Mouse (Mus musculus) ES-Bruce4 (cell line): ENCODE results near the gene Anapc15-ps. TPM values are rescaled to one million over a fixed set of nuclear protein-coding genes. Genes with fewer than 3 reads are reported as not detected.

Experiments
- H3K27ac ChIP-seq: 2 replicates; pipeline ENCODE4 v1.5.1; 2012; ENCODE audit warnings: low read length, inconsistent platforms; ENCODE audit not compliant: insufficient read depth
- H3K27me3 ChIP-seq: 2 replicates; pipeline ENCODE4 v1.6.1; 2012; ENCODE audit warnings: mild to moderate bottlenecking, low read length, inconsistent platforms; ENCODE audit not compliant: control insufficient read depth, poor library complexity, insufficient read depth, severe bottlenecking
- H3K36me3 ChIP-seq: 2 replicates; pipeline ENCODE4 v1.6.1; 2012; ENCODE audit warnings: inconsistent platforms, mild to moderate bottlenecking, low read length, moderate library complexity; ENCODE audit not compliant: control insufficient read depth, poor library complexity, insufficient read depth, severe bottlenecking
- H3K4me1 ChIP-seq: one replicate; pipeline ENCODE4 v1.8.1; 2011; ENCODE audit warnings: low read length; ENCODE audit not compliant: control insufficient read depth, insufficient read depth
- H3K4me3 ChIP-seq: 2 replicates; pipeline ENCODE4 v1.5.1; 2011; ENCODE audit warnings: low read depth, mild to moderate bottlenecking, low read length
- H3K9ac ChIP-seq: 2 replicates; pipeline ENCODE4 v1.6.1; 2012; ENCODE audit warnings: low read depth, mild to moderate bottlenecking, inconsistent platforms; ENCODE audit not compliant: poor library complexity, severe bottlenecking
- H3K9me3 ChIP-seq: replicated peaks from 2 replicates; pipeline ENCODE4 v1.6.1; 2012; ENCODE audit warnings: mild to moderate bottlenecking, low read length, inconsistent platforms; ENCODE audit not compliant: control insufficient read depth, poor library complexity, insufficient read depth, severe bottlenecking
- CTCF ChIP-seq: IDR thresholded peaks from one replicate; pipeline ENCODE4 v1.8.1; 2011; ENCODE audit warnings: low read depth, low read length
- EP300 ChIP-seq: IDR thresholded peaks from 2 replicates; pipeline ENCODE4 v1.6.1; 2011; ENCODE audit warnings: low read depth, low read length; ENCODE audit not compliant: insufficient read depth
- POLR2A ChIP-seq: IDR thresholded peaks from one replicate; pipeline ENCODE4 v1.8.1; 2011; ENCODE audit warnings: low read length; ENCODE audit not compliant: insufficient read depth
- polyA plus RNA-seq: library from polyadenylated mRNA; stranded (reverse); fragments of >200 nt; gene quantifications from 2 replicates; pipeline ENCODE4 v1.2.4, GENCODE M21; 2011; ENCODE audit warnings: low read depth; ENCODE audit not compliant: missing spikeins, insufficient read depth, insufficient read length

Anapc15-ps gene
- polyA plus RNA-seq, 1 experiment = 3.4 TPM

DNA sequence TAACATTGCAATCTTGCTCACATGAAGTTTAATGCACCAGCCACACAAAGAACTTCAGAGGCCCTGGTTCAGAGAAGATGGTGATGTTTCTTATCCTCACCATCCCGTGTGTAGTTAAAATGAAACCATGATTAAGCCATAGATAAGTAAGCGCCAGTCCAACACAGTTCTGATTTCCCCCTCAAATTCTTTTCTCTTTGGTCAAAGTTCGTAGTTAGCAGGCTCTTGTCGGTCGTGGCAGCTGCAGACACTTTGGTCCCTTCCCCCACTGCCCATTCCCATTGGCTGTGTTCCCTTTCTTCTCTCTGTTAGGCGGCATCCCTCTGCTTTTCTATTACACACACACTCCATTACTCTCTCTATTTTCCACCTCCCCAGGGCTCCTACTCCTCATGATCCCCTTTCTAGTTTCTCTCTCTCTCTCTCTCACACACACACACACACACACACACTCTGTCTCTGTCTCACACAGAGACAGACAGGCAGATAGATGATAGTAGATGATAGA lies 14.4 kb downstream of the Anapc15-ps start:
- no peak for TF ChIP-seq EP300
- no peak for TF ChIP-seq POLR2A
- TF ChIP-seq CTCF = no peak
- Histone ChIP-seq H3K27ac (no peak overlapping the region), H3K4me1 (peaks cover 7% of the 10 kb centered on the region), H3K4me3 (no peak overlapping the region), H3K27me3 (no peaks in the 10 kb centered on the region), H3K9ac (no peak overlapping the region), H3K9me3 (0 out of 2 replicates have a peak, but pooled peaks cover 2% of the 10 kb centered on the region), H3K36me3 (no peaks in the 10 kb centered on the region)

DNA sequence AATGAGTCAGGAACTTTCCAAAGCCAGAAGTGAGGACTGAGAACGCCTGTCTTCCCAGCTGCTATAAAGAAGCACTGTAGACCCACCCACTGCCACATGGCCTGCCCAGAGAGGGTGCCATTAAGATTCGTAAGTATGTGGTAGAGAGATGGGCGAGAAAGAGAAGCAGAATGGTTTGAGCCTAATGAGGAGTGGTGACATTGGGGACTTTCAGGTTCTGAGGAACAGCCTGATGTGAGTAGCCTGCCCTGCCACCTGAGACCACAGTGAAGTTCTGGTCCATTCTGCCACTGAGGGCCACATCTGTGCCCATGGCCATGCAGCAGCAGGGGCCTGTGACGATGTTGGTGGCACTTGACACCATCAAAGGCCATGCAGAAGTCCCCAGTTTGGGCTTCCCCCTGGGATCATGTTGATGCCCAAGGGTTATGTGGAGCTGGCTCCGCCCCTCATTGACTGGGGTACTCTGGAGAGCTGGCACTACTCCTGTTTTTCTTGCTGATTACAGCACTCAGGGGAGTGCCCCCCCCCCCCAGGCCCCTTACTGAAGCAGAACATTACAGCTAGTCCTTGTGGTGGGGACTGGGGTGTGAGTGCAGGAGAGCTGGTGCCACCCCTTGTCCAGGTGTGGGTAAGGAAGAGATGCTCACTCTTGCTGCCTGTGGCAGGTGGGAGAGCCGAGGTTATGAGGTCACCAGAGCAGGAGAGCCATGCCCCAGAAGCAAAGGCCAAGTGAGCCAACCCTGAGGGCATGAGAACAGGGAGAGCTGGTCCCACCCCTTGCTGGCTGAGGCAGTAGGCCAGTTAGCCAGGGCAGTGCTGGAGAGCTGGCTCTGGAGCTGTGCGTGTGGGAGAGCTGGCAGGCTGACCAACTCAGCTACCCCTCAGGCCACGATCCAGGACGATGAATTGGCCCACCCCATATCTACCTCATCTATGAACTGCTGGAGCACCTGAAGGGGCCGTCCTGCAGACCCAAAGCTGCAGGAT lies 16.7 kb downstream of the Anapc15-ps start:
- H3K4me3 ChIP-seq = no peak overlapping the region
- no peaks in the 10 kb centered on the region for H3K36me3 ChIP-seq
- H3K4me1 ChIP-seq = peaks cover 7% of the 10 kb centered on the region
- TF ChIP-seq POLR2A (no peak), CTCF (no peak), EP300 (no peak)
- no peaks in the 10 kb centered on the region for H3K27me3 ChIP-seq
- 0 out of 2 replicates have a peak, but pooled peaks cover 2% of the 10 kb centered on the region for H3K9me3 ChIP-seq
- no peak overlapping the region for H3K9ac ChIP-seq
- no peak overlapping the region for H3K27ac ChIP-seq

DNA sequence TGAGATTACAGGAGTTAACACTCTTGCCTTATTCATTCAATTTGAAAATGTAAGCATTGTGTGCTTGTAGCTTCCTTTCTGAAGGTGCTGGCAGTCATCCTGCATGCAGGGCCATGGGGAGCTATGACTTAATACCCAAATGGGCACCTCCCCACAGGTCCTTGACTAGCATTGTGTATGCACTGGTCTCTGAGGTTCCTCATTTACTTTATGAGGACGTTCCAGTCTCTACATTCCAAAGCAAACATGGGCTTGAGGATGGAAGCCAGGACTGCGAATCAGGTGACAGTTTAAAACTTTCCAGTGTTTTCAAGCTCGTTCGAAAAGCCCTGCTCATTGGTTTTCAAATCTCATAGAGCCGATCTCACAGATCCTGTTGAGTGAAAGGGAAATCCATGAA lies 21.1 kb downstream of the Anapc15-ps start:
- no peak for TF ChIP-seq POLR2A
- TF ChIP-seq EP300 = no peak
- TF ChIP-seq CTCF = no peak
- H3K4me1 ChIP-seq = no peaks in the 10 kb centered on the region
- no peaks in the 10 kb centered on the region for H3K27me3 ChIP-seq
- no peak overlapping the region for H3K4me3 ChIP-seq
- H3K9me3 ChIP-seq = no peaks in the 10 kb centered on the region
- no peaks in the 10 kb centered on the region for H3K36me3 ChIP-seq
- no peak overlapping the region for H3K9ac ChIP-seq
- H3K27ac ChIP-seq = no peak overlapping the region

DNA sequence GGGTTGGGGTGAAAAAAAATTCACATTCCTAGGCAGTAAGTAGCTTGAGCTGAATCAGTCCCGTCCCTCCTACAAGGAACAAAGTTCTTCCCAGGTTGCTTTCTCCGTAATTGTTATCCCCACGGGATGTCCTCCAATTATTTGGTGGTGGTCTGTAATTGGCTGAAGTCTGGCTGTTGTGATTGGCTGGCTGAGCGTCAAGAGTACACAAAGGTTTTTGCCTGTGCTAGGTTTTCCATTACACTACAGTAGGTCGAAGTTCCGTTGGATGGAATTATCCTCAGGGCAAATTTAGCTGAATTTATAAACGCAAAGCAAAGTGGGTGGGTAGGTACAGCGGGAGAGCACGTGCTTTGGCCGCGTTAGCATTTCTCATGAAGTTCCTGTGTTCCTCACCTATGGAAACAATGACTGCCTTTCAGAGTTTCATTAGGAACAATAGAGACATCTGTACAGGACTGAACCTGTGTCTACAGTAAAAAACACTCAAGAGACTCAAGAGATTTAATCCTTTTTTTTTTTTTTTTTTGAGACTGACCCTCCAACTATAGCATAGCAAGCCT lies 24.8 kb downstream of the Anapc15-ps start:
- no peak for TF ChIP-seq POLR2A
- TF ChIP-seq CTCF = no peak
- no peak for TF ChIP-seq EP300

DNA sequence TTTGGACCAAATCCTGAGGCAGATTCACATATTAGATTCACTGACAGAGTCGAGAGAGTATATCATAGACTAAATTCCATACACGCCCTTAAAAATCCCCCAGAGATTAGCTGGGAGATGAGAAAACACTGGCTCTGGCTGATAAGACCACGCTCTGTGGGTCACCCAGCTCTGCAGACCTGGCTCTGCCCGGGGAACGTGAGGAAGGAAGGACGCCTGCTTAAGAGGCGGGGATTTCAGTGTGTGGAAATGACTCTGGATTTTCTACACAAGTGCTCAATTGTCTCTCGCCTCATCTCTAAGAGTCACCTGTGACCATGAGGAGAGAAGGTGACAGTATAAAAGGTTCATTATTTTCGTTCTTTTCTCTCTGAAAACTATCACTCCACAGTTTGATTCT lies 26.1 kb downstream of the Anapc15-ps start:
- no peaks in the 10 kb centered on the region for H3K9me3 ChIP-seq
- no peak overlapping the region for H3K27ac ChIP-seq
- H3K36me3 ChIP-seq = no peaks in the 10 kb centered on the region
- H3K4me3 ChIP-seq = no peak overlapping the region
- no peak for TF ChIP-seq EP300
- no peak for TF ChIP-seq CTCF
- TF ChIP-seq POLR2A = no peak
- no peaks in the 10 kb centered on the region for H3K27me3 ChIP-seq
- H3K9ac ChIP-seq = no peak overlapping the region
- H3K4me1 ChIP-seq = no peaks in the 10 kb centered on the region

More for the DNA sequence above, 24.8 kb downstream of the Anapc15-ps start:
- no peak overlapping the region for H3K9ac ChIP-seq
- H3K36me3 ChIP-seq = no peaks in the 10 kb centered on the region
- no peaks in the 10 kb centered on the region for H3K27me3 ChIP-seq
- no peaks in the 10 kb centered on the region for H3K4me1 ChIP-seq
- H3K4me3 ChIP-seq = no peak overlapping the region
- no peak overlapping the region for H3K27ac ChIP-seq
- no peaks in the 10 kb centered on the region for H3K9me3 ChIP-seq

DNA sequence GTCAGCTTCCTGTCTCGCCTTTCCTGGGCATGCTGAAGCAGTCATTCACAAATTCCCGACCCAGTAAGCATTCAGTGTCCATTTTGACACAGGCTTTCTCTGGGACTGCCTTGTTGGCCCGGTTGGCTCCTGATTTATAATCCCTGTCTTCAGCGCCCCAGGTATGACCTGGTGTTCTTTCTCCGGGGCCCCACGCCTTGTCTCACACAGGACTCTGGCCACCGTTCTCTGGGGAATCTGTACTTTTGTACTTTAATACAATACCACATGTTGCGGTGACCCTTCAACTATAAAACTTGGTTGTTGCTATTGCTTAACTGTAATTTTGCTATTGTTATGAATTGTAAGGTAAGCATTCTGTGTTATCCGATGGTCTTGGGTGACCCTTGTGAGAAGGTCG lies 26.7 kb downstream of the Anapc15-ps start:
- H3K4me1 ChIP-seq = no peaks in the 10 kb centered on the region
- H3K4me3 ChIP-seq = no peak overlapping the region
- TF ChIP-seq EP300 (no peak), POLR2A (no peak), CTCF (no peak)
- no peaks in the 10 kb centered on the region for H3K27me3 ChIP-seq
- H3K36me3 ChIP-seq = no peaks in the 10 kb centered on the region
- H3K27ac ChIP-seq = no peak overlapping the region
- no peaks in the 10 kb centered on the region for H3K9me3 ChIP-seq
- H3K9ac ChIP-seq = no peak overlapping the region
